ENCODE assay signal across 8 mouse cellular contexts in genomic region chr2:24664678-24665257, GRCm38 (mm10).
A peak's percentile ranks its signal among the peaks of the same experiment; 100 is the strongest.
DNase-seq lines count a peak whose midpoint lies in the region; ATAC-seq and TF ChIP-seq lines count a peak whose summit lies in the region.

No protein-coding gene starts in this region.

- DNase-seq in cerebellum, postnatal 14 days: peak; percentile 52 to 76
- DNase-seq in cerebellum, adult 2 months: no peak
- peak; percentile 55 for DNase-seq in R1 (ENCODE audit: low read depth, low spot score)
- DNase-seq in natural killer cell, adult 2 months (ENCODE audit: low spot score in 2 of 2): no peak
- DNase-seq in layer of hippocampus, adult 11-12 months (ENCODE audit: low spot score): no peak
- DNase-seq in urinary bladder, adult 18-20 months (ENCODE audit: low spot score in 2 of 2): no peak

- no peak overlapping the region for H3K27ac ChIP-seq in cerebellum, adult 2 months (ENCODE audit: insufficient read depth, low read length)
- peak overlapping the region; percentile 64 for H3K27ac ChIP-seq in forebrain, embryonic 15.5 days (replicated peaks)
- peak overlapping the region; percentile 42; the same call in 1 of the 2 replicates for H3K27ac ChIP-seq in midbrain, embryonic 12.5 days (replicated peaks)

- TF ChIP-seq POLR2A in cerebellum, adult 2 months (IDR thresholded peaks at IDR 0.05; ENCODE audit: borderline replicate concordance, insufficient read depth, low read length): no peak

- no peaks in the 10 kb centered on the region; the same call in 1 of the 2 replicates for H3K27me3 ChIP-seq in cerebellum, adult 2 months (ENCODE audit: control insufficient read depth, insufficient read depth, low read length)
- no peaks in the 10 kb centered on the region for H3K27me3 ChIP-seq in forebrain, embryonic 15.5 days
- no peaks in the 10 kb centered on the region for H3K27me3 ChIP-seq in midbrain, embryonic 12.5 days

- 42% methylated on average over 9 of the region's 9 CpGs for WGBS in cerebellum, adult 2 months
- WGBS in forebrain, embryonic 15.5 days: 9% methylated on average over 9 of the region's 9 CpGs
- 14% methylated on average over 9 of the region's 9 CpGs for WGBS in midbrain, embryonic 12.5 days

- no peak overlapping the region for H3K4me3 ChIP-seq in cerebellum, adult 2 months (replicated peaks; ENCODE audit: insufficient read depth, low read depth, low read length)
- no peak overlapping the region for H3K4me3 ChIP-seq in forebrain, embryonic 15.5 days
- 0 out of 2 replicates have a peak overlapping the region, but pooled peaks have one; percentile 4 for H3K4me3 ChIP-seq in midbrain, embryonic 12.5 days

- no peak overlapping the region for H3K9ac ChIP-seq in forebrain, embryonic 15.5 days (replicated peaks)
- H3K9ac ChIP-seq in midbrain, embryonic 12.5 days (replicated peaks): no peak overlapping the region

- no peaks in the 10 kb centered on the region; the same call in 1 of the 2 replicates for H3K4me1 ChIP-seq in cerebellum, adult 2 months (ENCODE audit: control insufficient read depth, insufficient read depth, low read length)
- H3K4me1 ChIP-seq in forebrain, embryonic 15.5 days: peaks cover 13% of the 10 kb centered on the region
- peaks cover 12% of the 10 kb centered on the region for H3K4me1 ChIP-seq in midbrain, embryonic 12.5 days

- H3K4me2 ChIP-seq in forebrain, embryonic 15.5 days (replicated peaks): 0 out of 2 replicates have a peak overlapping the region, but pooled peaks have one; percentile 6
- peak overlapping the region; percentile 42 for H3K4me2 ChIP-seq in midbrain, embryonic 12.5 days (replicated peaks)

- H3K36me3 ChIP-seq in forebrain, embryonic 15.5 days: no peaks in the 10 kb centered on the region
- no peaks in the 10 kb centered on the region for H3K36me3 ChIP-seq in midbrain, embryonic 12.5 days

- peak; percentile 77 for ATAC-seq in forebrain, embryonic 15.5 days (replicated peaks)
- ATAC-seq in midbrain, embryonic 12.5 days (ENCODE audit: low FRiP score, low read depth): peak; percentile 88

- TF ChIP-seq CTCF in cerebellum, adult 2 months (IDR thresholded peaks at IDR 0.05; ENCODE audit: borderline replicate concordance, insufficient read depth, low read depth, low read length): no peak

- H3K9me3 ChIP-seq in forebrain, embryonic 15.5 days: no peaks in the 10 kb centered on the region
- H3K9me3 ChIP-seq in midbrain, embryonic 12.5 days: no peaks in the 10 kb centered on the region

Comparison
In these comparisons a context has a peak if more than half of its experiments do, and no peak if none do; other contexts are left out.
1. DNase-seq: peak in cerebellum, postnatal 14 days (2 of 2) and R1 (single experiment); none in cerebellum, adult 2 months (0 of 2), natural killer cell, adult 2 months (0 of 2), layer of hippocampus, adult 11-12 months (single experiment) and urinary bladder, adult 18-20 months (0 of 2).